Mouse (Mus musculus) layer of hippocampus, adult 11-12 months (tissue): Measurements from ENCODE around the gene Odf2.
"Not testable (repeated sequence)": the region's sequence is repeated elsewhere in the genome, so short reads cannot be mapped to it uniquely, and the experiment has no call there.

Experiments used
- DNase-seq: peaks from one replicate; pipeline ENCODE4 v3.0.0; 2022; ENCODE audit warnings: low spot score

The Odf2 gene

DNA sequence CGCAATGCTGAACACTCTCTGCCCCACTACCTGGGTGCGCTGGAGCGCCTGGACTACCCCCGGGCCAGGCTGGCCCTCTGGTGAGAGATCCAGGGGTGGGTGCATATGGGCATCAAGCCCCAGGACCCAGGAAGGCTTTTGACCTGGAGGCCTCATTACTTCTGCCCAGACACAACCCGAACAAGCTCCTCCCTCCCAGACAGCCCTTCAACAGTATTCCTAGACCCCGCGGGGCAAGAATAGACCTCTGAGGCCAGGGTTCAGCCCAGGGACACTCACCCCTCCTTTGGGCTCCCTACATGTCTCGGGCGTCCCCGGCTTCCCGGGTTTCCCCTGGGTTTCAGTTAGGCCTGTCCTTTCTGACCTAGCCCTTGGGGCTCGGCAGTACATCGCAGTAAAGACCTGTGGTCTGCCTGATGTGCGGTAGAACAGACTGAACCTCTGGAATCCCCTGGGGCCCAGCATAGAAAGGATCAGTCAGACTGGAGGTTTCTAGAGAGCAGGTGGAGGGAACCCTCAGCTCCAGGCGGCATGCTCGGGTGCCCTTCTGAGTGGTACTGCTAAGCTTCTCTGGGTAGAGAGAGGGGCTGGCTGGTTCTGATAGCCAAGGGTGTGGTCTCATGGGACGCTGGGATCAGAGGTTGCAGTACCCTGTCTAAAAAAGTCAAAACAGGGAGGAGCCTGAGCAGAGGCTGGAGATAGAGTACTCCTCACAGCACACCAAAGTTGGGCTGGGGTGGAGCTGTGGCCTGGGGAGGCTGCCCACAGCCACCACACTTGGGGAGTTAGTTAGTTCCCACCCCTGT, 19.2 kb upstream of the Odf2 start:
- DNase-seq, result no peak

DNA sequence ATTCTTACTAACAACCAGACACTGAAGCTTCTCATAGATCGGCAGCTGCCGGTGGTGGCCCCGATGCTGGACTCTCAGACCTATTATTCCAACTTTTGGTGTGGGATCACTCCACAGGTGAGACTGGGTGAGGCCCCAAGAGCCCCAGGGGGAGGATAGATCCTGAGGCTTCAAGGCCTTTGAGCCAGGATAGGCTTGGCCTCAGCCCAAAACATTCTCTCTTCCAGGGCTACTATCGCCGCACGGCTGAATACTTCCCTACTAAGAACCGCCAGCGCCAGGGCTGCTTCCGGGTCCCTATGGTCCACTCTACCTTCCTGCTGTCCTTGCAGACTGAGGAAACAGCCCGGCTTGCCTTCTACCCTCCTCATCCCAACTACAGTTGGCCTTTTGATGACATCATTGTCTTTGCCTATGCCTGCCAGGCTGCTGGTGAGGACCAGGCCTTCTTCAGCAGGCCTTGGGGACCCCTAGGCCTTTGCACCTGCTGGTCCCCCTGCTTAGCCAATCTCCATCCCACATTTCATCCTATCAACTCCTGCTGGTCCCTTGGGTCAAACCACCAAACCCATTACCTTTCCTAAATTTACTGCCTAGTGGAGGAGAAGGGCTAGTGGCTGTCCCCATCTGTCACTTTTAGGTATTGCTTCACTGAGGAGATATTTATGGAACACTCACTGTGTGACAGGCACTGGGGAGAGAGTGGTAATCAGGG, 16.3 kb upstream of the Odf2 start:
- no peak for DNase-seq

DNA sequence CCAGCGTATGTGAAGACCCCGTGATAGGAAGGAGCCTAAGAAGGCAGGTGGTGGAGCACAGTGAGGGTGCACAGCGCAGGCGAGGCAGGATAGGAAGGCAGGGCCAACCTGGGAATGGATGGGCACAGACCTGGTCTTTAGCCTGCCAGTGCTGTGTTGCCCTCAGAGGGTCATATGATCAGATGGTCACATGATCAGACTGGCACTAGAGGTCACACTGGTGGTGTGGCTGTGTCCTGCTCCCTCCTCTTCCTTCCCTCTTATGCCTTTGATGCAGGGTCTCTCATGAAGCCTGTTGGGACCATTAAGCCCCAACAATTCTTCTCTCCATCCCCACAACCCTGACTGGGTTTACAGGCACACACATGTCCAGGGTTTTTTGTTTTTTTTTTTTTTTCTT, 15.2 kb upstream of the Odf2 start:
- DNase-seq, result no peak

DNA sequence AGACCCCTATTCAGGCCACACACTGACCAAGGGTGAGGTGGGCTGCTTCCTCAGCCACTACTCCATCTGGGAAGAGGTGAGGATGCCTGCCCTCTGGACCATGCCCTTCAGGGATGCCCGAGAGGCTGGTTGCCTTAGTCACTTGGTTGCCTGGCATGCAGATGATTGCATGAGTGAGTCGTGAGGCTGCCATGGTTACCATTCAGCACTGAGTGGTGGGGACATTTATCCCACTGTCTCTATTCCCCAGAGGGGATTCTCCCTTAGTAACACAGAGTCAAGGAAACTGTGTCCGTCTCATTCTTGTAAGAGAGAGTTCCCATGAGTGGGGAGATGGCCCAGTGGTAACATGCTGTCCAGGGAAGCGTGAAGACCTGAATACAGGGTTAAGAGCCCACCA, 11.0 kb upstream of the Odf2 start:
- DNase-seq, result no peak

DNA sequence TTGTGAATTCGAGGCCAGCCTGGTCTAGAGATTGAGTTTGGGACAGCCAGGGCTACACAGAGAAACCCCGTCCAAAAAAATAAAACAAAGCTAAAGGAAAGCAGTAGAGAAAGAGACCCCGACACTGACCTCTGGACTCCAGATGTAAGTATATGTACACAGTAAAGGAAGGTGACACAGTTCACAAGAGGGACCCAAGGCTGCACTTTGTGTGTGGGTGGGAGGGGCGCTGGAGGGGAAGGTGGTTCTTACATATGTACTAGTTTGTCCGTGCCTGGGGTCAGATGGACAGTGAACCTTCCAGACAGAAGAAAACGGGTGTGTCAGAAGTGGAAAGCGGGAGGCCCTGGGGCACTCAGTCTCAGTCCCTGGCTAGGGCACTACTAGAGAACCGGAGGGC, 9.8 kb upstream of the Odf2 start:
- DNase-seq, result no peak

DNA sequence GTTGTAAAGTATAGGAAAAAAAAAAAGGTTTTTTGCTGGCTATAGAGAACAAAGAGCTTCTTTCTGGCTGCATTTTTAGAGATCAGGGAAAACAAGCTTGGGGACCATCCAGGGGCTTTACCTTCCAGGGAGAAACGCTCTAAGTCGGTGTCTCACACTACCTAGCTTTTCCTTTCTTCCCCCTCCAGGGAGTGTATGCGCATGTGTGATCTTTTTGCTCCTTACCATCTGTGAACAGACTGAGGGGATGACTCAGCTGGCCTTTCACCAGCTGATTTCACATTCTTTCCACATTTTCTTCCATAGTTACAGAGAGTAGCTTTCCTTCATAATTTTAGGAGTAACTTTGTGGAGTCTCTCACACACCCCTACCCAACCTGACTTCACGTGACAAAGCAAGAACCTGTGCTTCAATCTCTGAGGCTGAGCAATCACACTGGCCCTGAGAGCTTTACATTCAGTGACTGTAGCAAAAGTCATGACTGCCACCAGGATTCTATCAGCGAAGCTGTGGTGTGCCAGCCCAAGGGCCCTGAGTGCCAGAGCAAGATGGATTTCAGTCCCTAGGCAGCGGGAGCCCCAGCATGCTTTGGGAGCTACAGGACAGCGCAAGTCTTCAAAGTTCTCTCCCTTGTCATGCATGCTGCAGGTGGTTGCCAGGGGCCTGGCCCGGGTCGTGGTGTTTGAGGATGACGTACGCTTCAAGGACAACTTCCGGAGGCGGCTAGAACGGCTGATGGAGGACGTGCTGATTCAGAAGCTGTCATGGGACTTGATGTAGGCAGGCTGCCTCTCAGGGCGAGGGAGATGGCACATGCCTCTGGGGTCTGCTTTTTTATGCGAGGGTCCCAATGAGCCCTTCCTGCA, 8.8 kb upstream of the Odf2 start:
- DNase-seq, result no peak

DNA sequence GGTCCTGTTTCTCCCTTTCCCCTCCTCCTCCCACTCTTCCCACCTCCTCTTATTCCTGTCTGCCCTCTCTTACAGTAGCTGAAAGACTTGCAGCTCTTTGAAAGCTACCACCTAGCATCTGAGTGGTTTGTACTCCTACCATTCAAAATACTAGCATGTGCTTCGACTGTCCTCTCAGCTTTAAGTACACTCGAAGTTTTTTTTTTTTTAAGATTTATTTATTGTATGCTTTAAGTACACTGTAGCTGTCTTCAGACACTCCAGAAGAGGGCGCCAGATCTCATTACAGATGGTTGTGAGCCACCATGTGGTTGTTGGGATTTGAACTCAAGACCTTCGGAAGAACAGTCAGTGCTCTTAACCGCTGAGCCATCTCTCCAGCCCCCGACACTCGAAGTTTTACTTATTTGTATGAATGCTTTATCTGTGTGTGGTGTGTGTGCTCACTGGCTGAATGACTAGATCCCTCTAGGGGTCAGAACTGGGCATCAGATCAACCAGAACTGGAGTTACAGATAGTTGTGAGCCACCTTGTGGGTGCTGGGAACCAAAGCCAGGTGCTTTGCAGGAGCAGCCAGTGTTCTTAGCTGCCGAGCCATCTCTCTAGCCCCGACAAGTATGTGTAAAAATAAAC, 2.2 kb upstream of the Odf2 start:
- not testable (repeated sequence) for DNase-seq

DNA sequence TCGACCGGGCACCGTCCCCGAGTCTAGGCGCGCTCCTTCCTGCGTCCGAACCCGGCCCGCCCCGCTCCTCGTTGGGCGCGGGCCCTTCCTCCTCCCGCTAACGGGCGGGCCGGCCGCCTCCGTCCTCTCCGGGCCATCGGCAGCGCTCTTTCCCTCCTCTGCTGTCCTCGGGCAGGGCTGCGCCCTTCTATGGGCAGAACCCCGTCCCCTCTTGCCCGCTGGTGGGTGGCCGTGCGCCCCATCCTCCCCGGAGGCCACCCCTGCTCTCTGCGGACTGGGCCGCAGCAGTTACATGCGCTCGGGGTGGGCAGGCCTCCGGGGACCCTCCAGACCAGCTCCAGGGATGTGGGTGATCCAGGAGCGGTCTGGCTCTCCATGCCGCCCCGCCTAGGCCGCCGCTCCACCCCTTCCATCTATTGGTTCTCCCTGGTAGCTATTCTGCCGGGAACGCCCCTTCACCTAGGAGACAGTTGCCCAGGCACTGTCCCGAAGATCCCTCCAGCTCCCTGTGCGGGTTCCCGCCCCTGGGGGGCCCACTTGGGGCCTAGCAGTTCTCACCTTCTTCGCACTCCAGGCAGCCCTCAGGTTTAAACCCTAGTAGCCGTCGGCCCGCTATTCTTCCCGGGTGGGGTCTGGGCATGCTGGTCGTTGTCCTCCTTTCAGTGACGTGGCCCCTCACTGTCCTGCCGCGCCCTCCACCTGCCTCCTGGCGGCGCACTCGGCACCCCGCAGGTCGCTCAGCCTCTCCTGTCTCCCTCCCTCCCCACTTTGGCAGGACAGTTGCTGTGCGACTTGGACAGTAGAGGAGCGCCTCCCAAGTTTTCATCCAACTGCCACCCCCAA, 1.2 kb downstream of the Odf2 start:
- peak; percentile 83 for DNase-seq

DNA sequence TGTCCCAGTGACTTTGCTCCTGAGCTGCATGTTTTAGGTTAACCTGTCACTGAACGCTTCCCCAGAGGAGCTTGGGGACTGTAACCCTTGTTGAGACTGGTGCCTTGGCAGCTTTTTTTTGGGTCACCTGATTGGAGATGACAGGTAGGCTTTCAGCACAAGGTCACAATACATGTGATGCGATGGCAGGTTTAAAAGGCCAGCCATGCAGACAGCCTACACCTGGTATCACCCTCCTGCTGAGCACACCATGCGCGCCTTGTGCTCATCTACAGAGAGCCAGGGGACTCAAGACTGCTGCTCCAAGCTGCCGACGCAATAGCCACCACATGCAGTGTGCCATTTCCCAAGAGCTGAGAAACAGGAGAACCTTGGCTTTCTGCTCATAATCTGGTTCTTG, 2.8 kb downstream of the Odf2 start:
- no peak for DNase-seq

DNA sequence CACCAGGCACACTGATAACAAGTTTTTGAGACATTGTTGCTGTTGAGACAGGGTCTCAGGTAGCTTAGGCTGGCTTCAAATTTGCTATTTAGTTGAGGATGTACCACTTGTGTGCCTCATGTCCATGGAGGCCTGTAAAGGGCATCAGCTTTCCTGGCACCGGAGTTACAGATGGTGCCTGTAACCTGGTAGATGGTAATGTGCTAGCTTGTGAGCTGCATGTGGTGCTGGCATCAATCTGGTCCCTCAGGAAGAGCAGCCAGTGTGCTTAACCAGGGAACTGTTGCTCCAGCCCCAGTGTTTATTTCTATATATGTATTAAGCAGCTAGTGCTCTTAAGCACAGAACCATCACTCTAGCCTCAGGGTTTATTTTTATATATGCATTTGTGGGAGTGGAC, 7.0 kb downstream of the Odf2 start:
- no peak for DNase-seq

DNA sequence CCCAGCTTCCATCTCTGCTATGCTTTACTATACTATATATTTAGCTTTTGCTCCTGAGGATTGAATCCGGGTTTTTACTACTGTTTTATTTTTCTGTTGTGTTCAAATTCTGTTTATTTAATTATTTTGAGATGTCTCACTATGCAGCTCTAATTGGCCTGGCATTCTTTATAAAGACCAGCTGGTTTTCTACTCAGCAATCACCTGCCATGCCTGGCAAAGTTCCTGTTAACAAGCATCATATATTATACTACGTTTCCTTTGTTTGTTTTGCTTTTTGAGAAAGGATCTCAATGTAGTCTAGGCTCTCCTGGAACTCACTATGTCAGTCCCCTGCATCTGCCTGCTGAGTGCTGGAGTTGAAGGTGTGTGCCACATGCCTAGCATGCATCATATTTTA, 8.3 kb downstream of the Odf2 start:
- no peak for DNase-seq

DNA sequence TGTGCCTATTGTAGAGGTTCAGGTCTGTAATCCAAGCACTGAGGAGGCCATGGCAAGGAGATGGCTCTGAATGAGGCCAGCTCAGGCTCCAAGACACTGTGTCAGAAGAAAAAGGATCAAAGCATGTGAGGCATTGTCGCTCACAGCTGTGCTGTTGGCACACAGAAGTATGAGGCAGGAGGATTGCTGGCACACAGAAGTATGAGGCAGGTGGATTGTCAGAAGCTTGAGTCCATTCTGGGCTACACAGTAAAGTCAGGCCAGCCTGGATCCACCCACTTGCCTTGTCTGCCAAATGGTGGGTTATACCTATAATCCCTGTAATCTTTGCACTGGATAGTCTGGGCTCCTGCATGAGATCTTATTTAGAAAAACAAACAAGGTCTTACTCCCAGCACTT, 9.1 kb downstream of the Odf2 start:
- no peak for DNase-seq

DNA sequence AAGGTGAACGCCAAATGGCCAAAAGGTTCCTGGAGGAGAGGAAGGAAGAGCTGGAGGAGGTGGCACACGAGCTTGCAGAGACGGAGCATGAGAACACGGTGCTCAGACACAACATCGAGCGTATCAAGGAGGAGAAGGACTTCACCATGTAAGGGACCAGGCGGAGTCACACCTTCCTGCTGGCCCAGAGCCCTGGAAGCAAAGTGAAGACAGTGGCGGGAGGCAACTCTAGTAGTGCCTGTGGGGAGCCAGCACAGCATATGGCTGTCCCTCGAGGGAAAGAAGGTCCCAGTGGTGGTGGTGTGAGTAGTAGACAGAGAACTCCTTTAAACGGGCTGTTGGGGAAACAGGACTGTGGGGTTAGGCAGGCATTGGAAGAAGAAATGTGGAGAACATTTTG, 13.2 kb downstream of the Odf2 start:
- DNase-seq, result no peak

DNA sequence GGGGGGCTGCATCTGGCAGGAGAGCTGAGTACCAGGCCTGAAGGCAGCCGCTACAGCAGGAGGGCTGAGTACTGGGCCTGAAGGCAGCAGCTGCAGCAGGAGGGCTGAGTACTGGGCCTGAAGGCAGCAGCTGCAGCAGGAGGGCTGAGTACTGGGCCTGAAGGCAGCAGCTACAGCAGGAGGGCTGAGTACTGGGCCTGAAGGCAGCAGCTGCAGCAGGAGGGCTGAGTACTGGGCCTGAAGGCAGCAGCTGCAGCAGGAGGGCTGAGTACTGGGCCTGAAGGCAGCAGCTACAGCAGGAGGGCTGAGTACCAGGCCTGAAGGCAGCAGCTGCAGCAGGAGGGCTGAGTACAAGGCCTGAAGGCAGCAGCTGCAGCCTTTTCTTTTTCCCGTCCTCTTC, 19.1 kb downstream of the Odf2 start:
- not testable (repeated sequence) for DNase-seq

DNA sequence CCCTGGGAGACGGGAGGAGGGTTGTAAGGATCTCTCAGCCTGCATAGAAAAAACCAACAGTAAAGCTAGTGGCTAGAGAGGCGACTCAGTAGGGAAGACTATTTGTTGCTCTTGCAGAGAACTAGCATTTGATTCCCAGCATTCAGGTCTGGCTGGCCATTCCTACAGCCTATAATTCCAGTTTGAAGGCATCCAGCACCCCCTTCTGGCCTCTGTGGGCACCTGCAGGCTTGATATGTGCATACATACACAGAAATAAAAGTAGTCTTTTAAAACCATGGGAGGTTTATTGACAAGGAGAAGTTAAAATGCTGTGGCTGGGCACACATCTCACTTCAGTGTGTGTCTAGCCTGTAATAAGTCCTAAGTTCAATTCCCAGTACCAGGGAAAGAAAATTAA, 21.0 kb downstream of the Odf2 start:
- no peak for DNase-seq

DNA sequence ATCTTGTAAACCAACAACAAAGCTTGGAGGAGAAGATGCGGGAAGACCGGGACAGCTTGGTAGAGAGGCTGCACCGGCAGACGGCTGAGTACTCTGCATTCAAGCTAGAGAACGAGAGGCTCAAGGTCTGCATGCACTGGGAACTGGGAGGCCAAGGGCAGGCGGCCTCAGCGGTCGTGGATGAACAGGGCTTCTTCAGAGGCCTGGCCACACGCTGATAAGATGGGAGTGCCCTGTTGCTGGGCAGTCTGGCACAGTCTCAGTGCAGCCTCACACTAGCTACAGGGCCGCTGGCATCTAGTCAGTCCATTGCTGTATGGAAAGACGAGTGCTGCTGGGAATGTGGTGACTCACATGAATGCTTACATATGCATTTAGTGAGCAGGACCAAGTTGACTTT, 28.6 kb downstream of the Odf2 start:
- DNase-seq, result no peak

DNA sequence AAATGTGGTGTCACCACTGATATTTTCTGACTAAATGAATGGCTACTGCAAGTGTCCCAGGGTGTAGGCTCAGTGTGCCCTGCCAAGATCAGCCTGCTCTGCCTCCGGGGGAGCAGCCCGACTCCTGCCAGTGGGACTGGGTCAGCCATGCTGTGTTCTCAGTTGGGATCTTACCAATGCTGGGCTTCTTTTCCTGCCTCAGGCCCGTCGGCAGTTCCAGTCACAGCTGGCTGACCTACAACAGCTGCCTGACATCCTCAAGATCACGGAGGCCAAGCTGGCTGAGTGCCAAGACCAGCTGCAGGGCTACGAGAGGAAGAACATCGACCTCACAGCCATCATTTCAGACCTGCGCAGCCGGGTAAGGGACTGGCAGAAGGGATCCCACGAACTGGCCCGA, 33.0 kb downstream of the Odf2 start:
- DNase-seq, result peak; percentile 31

DNA sequence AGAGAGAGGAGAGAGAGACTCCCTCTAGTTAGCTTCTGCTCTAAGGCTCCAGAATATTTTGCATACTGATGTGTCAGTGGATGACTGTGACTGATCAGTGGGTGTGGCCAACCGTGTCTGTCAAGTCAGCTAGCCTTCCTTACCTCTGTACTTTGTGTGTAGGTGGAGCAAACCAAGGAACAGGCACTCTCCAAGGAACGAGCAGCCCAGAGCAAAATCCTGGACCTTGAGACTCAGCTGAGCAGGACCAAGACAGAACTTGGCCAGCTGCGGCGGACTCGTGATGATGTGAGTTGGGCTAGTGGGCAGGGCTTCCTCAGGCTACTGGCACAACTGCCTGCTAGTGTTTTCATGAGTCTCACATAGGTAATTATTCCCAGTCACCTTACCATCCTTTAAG, 37.5 kb downstream of the Odf2 start:
- no peak for DNase-seq

DNA sequence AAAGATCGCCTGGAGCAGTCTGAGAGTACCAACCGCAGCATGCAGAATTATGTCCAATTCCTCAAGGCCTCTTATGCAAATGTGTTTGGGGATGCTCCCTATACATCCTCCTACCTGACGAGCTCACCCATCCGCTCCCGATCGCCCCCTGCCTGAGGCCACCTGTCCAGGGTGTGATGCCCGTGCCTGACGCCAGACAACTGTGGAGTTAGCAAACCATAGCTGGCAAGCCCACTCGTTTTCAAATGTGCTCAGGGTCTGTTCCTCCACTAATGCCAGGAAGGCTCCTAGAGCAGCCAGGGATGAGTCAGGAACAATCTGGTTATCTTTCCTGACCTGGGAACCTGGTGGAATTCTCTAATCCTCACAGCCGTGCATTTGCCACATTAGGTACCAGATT, 41.5 kb downstream of the Odf2 start:
- DNase-seq, result peak; percentile 43

DNA sequence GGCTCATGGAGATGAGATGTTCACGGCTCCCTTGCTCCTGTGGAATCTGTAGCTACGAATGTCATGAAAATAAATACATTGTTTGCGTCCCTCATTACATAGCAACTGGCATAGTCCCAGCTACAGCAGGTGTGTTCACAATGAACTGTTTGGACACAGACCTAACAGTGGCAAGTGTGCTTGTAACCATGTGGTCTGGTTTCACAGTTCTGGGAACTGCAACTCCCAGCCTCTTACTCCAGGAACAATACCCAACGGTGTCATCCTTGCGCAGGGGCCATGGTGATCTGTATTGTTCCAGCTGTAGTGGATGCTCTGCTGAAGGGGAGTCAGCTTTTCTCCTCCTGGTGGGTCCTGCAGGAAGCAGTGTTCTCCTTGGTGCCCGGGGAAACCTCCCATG, 42.2 kb downstream of the Odf2 start:
- DNase-seq, result no peak

DNA sequence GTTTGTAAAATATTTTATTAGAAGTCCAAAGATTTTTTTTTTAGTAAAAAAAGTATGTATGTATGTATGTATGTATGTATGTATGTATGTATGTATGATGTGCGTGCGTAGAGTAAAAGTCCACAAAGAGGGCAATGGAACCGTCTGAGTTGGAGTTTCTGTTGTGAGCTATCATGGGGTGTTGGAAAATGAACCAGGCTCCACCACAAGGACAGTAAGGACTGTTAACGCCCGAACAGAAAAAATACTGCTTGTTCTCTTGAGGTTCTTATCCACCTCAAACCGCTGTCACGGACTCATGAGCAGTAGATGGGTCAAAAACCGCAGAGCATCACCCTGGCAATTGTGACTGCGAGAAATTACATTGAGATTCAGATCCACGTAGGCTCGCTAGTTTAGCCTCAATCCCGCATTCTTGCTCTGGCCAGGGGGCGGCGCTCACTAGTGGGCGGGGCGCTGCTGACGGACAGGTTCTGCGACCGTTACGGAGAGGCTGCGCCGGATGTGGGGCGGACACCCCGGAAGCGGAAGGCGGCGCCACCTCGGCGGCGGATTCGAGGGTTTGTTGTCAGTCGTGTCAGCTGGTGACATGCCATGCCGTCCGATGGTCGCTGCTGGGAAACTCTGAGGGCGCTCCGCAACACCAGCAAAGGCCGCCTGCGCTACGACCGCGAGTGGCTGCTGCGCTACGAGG, 46.0 kb downstream of the Odf2 start, which contains the start of gene Gle1:
Gene Gle1 (plus strand): TSS at position 521 of the 694 bp plus-strand sequence.
- peak; percentile 95 for DNase-seq
